Mouse (Mus musculus): ENCODE measurements around the gene Cd40. TPM values are rescaled to one million over a fixed set of nuclear protein-coding genes. Genes with fewer than 3 reads are reported as not detected.

Cd40 gene
- polyA plus RNA-seq, 1 experiment: 0.02 TPM

GRCm38 (mm10) chr2:165032533-165032932, 22.9 kb upstream of the Cd40 start:
- Histone ChIP-seq H3K36me3 (ENCODE audit: control insufficient read depth) (peaks cover 5% of the 10 kb centered on the region; the same call in 1 of the 2 replicates), H3K9me3 (ENCODE audit: control insufficient read depth, low read length) (no peaks in the 10 kb centered on the region), H3K4me1 (ENCODE audit: control insufficient read depth) (peaks cover 28% of the 10 kb centered on the region), H3K4me3 (replicated peaks) (no peak overlapping the region), H3K27me3 (ENCODE audit: control insufficient read depth) (peaks cover 7% of the 10 kb centered on the region)
- TF ChIP-seq TAL1 (IDR thresholded peaks at IDR 0.05; ENCODE audit: low read length) (no peak), GATA1 (IDR thresholded peaks at IDR 0.05; ENCODE audit: low read length) (no peak)

GRCm38 (mm10) chr2:165033306-165033705, 22.1 kb upstream of the Cd40 start:
- TF ChIP-seq GATA1 (IDR thresholded peaks at IDR 0.05; ENCODE audit: low read length): no peak
- TF ChIP-seq TAL1 (IDR thresholded peaks at IDR 0.05; ENCODE audit: low read length): no peak
- peaks cover 26% of the 10 kb centered on the region for H3K4me1 ChIP-seq (ENCODE audit: control insufficient read depth)
- H3K36me3 ChIP-seq (ENCODE audit: control insufficient read depth): peaks cover 5% of the 10 kb centered on the region; the same call in 1 of the 2 replicates
- peak overlapping the region; percentile 93 for H3K4me3 ChIP-seq (replicated peaks)
- peaks cover 10% of the 10 kb centered on the region for H3K27me3 ChIP-seq (ENCODE audit: control insufficient read depth)
- no peaks in the 10 kb centered on the region for H3K9me3 ChIP-seq (ENCODE audit: control insufficient read depth, low read length)

GRCm38 (mm10) chr2:165034131-165035057, 21.0 kb upstream of the Cd40 start, which contains the start of gene Ncoa5:
Gene Ncoa5 (minus strand): TSS chr2:165034867.
- no peak for TF ChIP-seq GATA1 (IDR thresholded peaks at IDR 0.05; ENCODE audit: low read length)
- no peak for TF ChIP-seq TAL1 (IDR thresholded peaks at IDR 0.05; ENCODE audit: low read length)
- H3K4me3 ChIP-seq (replicated peaks): peak within 1 kb of the TSS; percentile 93
- H3K9me3 ChIP-seq (ENCODE audit: control insufficient read depth, low read length): no peaks in the 10 kb centered on the region
- peaks cover 10% of the 10 kb centered on the region for H3K27me3 ChIP-seq (ENCODE audit: control insufficient read depth)
- H3K36me3 ChIP-seq (ENCODE audit: control insufficient read depth): peaks cover 5% of the 10 kb centered on the region; the same call in 1 of the 2 replicates
- H3K4me1 ChIP-seq (ENCODE audit: control insufficient read depth): peaks cover 24% of the 10 kb centered on the region

GRCm38 (mm10) chr2:165035058-165035431, 20.4 kb upstream of the Cd40 start:
- no peak for TF ChIP-seq GATA1 (IDR thresholded peaks at IDR 0.05; ENCODE audit: low read length)
- Histone ChIP-seq H3K9me3 (ENCODE audit: control insufficient read depth, low read length) (no peaks in the 10 kb centered on the region), H3K4me3 (replicated peaks) (peak overlapping the region; percentile 93), H3K36me3 (ENCODE audit: control insufficient read depth) (peaks cover 5% of the 10 kb centered on the region; the same call in 1 of the 2 replicates), H3K4me1 (ENCODE audit: control insufficient read depth) (peaks cover 24% of the 10 kb centered on the region), H3K27me3 (ENCODE audit: control insufficient read depth) (peaks cover 13% of the 10 kb centered on the region)

GRCm38 (mm10) chr2:165037415-165037814, 18.0 kb upstream of the Cd40 start:
- H3K27me3 ChIP-seq (ENCODE audit: control insufficient read depth): peaks cover 16% of the 10 kb centered on the region
- H3K4me1 ChIP-seq (ENCODE audit: control insufficient read depth): peaks cover 24% of the 10 kb centered on the region
- H3K36me3 ChIP-seq (ENCODE audit: control insufficient read depth): no peaks in the 10 kb centered on the region
- TF ChIP-seq TAL1 (IDR thresholded peaks at IDR 0.05; ENCODE audit: low read length) (no peak), GATA1 (IDR thresholded peaks at IDR 0.05; ENCODE audit: low read length) (no peak)
- H3K9me3 ChIP-seq (ENCODE audit: control insufficient read depth, low read length): no peaks in the 10 kb centered on the region
- no peak overlapping the region for H3K4me3 ChIP-seq (replicated peaks)

- H3K27me3 ChIP-seq (ENCODE audit: control insufficient read depth): peaks cover 26% of the 10 kb centered on the region
- H3K4me1 ChIP-seq (ENCODE audit: control insufficient read depth): no peaks in the 10 kb centered on the region
- H3K36me3 ChIP-seq (ENCODE audit: control insufficient read depth): no peaks in the 10 kb centered on the region
- H3K9me3 ChIP-seq (ENCODE audit: control insufficient read depth, low read length): no peaks in the 10 kb centered on the region
- no peak overlapping the region for H3K4me3 ChIP-seq (replicated peaks)
- no peak for TF ChIP-seq GATA1 (IDR thresholded peaks at IDR 0.05; ENCODE audit: low read length)
- no peak for TF ChIP-seq TAL1 (IDR thresholded peaks at IDR 0.05; ENCODE audit: low read length)
Observed at GRCm38 (mm10) chr2:165042126-165042525, 13.3 kb upstream of the Cd40 start.

GRCm38 (mm10) chr2:165043090-165043636, 12.3 kb upstream of the Cd40 start:
- H3K9me3 ChIP-seq (ENCODE audit: control insufficient read depth, low read length): no peaks in the 10 kb centered on the region
- peaks cover 20% of the 10 kb centered on the region for H3K27me3 ChIP-seq (ENCODE audit: control insufficient read depth)
- H3K4me1 ChIP-seq (ENCODE audit: control insufficient read depth): no peaks in the 10 kb centered on the region
- no peak overlapping the region for H3K4me3 ChIP-seq (replicated peaks)
- H3K36me3 ChIP-seq (ENCODE audit: control insufficient read depth): no peaks in the 10 kb centered on the region
- TF ChIP-seq GATA1 (IDR thresholded peaks at IDR 0.05; ENCODE audit: low read length): no peak
- TF ChIP-seq TAL1 (IDR thresholded peaks at IDR 0.05; ENCODE audit: low read length): no peak

GRCm38 (mm10) chr2:165043729-165044128, 11.7 kb upstream of the Cd40 start:
- TF ChIP-seq TAL1 (IDR thresholded peaks at IDR 0.05; ENCODE audit: low read length): no peak
- no peak for TF ChIP-seq GATA1 (IDR thresholded peaks at IDR 0.05; ENCODE audit: low read length)
- Histone ChIP-seq H3K27me3 (ENCODE audit: control insufficient read depth) (peaks cover 20% of the 10 kb centered on the region), H3K4me1 (ENCODE audit: control insufficient read depth) (no peaks in the 10 kb centered on the region), H3K4me3 (replicated peaks) (no peak overlapping the region), H3K9me3 (ENCODE audit: control insufficient read depth, low read length) (no peaks in the 10 kb centered on the region), H3K36me3 (ENCODE audit: control insufficient read depth) (no peaks in the 10 kb centered on the region)

- Histone ChIP-seq H3K27me3 (ENCODE audit: control insufficient read depth) (peaks cover 5% of the 10 kb centered on the region; the same call in 1 of the 2 replicates), H3K4me1 (ENCODE audit: control insufficient read depth) (no peaks in the 10 kb centered on the region), H3K9me3 (ENCODE audit: control insufficient read depth, low read length) (peaks cover 6% of the 10 kb centered on the region), H3K36me3 (ENCODE audit: control insufficient read depth) (no peaks in the 10 kb centered on the region), H3K4me3 (replicated peaks) (no peak overlapping the region)
- TF ChIP-seq GATA1 (IDR thresholded peaks at IDR 0.05; ENCODE audit: low read length): no peak
- TF ChIP-seq TAL1 (IDR thresholded peaks at IDR 0.05; ENCODE audit: low read length): no peak
Observed at GRCm38 (mm10) chr2:165049044-165049443, 6.4 kb upstream of the Cd40 start.

All from erythroblast, embryonic 14.5 days (primary cell).